ENCODE assay signal across 9 mouse cellular contexts in the genomic region with DNA sequence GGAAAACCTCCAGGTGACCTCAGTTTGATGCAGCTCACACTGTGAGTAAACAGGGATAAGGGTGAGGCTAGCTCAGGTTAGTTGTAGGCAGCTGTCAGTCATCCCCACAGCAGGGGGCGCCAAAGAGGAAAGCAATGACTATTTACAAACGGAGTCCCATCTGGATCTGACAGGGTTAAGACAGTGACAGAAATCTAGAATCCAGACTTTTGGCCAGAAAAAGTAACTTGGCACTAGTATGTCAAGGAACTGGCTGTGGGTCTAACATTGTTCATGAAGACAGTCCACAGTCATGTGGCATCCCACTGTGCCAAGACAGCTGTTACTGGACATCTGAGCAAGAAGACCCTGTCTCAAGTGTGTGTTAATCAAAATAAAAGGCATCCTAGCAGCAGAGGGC. TPM values are rescaled to one million over a fixed set of nuclear protein-coding genes. Genes with fewer than 3 reads are reported as not detected.
DNase-seq lines count a peak whose midpoint lies in the region; ATAC-seq and TF ChIP-seq lines count a peak whose summit lies in the region.
"Had no signal": no experiment of that assay in that cellular context is flagged by ENCODE, and none has a peak within 500 bp of the region (broad histone marks: within the 10 kb centered on the region; RNA-seq: fewer than 3 reads in every experiment).

No protein-coding gene starts in this region.

- H3K27me3 ChIP-seq in kidney, embryonic 14.5 days (ENCODE audit: control insufficient read depth, insufficient read depth, low read length): no peaks in the 10 kb centered on the region
- H3K27me3 ChIP-seq in E14TG2a.4 (ENCODE audit: insufficient read depth, low read length): no peaks in the 10 kb centered on the region
- H3K27me3 ChIP-seq in liver, postnatal 0 days (ENCODE audit: insufficient read depth, low read length): no peaks in the 10 kb centered on the region
- H3K27me3 ChIP-seq: midbrain, embryonic 12.5 days had no signal

- no peaks in the 10 kb centered on the region for H3K9me3 ChIP-seq in kidney, embryonic 14.5 days (ENCODE audit: control insufficient read depth, low read length)
- H3K9me3 ChIP-seq in E14TG2a.4 (ENCODE audit: low read length): no peaks in the 10 kb centered on the region
- no peaks in the 10 kb centered on the region for H3K9me3 ChIP-seq in liver, postnatal 0 days (ENCODE audit: low read length)
- H3K9me3 ChIP-seq: midbrain, embryonic 12.5 days had no signal

- no peak overlapping the region for H3K4me2 ChIP-seq in kidney, embryonic 14.5 days (replicated peaks; ENCODE audit: low read depth, low read length)
- no peak overlapping the region for H3K4me2 ChIP-seq in liver, postnatal 0 days (ENCODE audit: low read depth, low read length)
- H3K4me2 ChIP-seq: midbrain, embryonic 12.5 days had no signal

- no peak overlapping the region for H3K4me3 ChIP-seq in kidney, embryonic 14.5 days (ENCODE audit: low read length)
- no peak overlapping the region for H3K4me3 ChIP-seq in E14TG2a.4 (replicated peaks; ENCODE audit: low read length)
- H3K4me3 ChIP-seq in bone marrow macrophage, adult 2 months (ENCODE audit: insufficient read depth, low read length): no peak overlapping the region
- no peak overlapping the region for H3K4me3 ChIP-seq in liver, postnatal 0 days (ENCODE audit: low read depth, low read length)
- H3K4me3 ChIP-seq: midbrain, embryonic 12.5 days had no signal

- no peaks in the 10 kb centered on the region for H3K4me1 ChIP-seq in kidney, embryonic 14.5 days (ENCODE audit: control insufficient read depth, insufficient read depth, low read length)
- H3K4me1 ChIP-seq in E14TG2a.4 (replicated peaks; ENCODE audit: low read depth, low read length): peaks cover 2% of the 10 kb centered on the region; the same call in 1 of the 2 replicates
- peaks cover 17% of the 10 kb centered on the region for H3K4me1 ChIP-seq in bone marrow macrophage, adult 2 months (ENCODE audit: control insufficient read depth, insufficient read depth, low read length)
- H3K4me1 ChIP-seq in liver, postnatal 0 days (ENCODE audit: insufficient read depth): 0 out of 2 replicates have a peak, but pooled peaks cover 3% of the 10 kb centered on the region
- H3K4me1 ChIP-seq: midbrain, embryonic 12.5 days had no signal

- H3K9ac ChIP-seq in kidney, embryonic 14.5 days (ENCODE audit: low read depth, low read length): no peak overlapping the region
- no peak overlapping the region for H3K9ac ChIP-seq in liver, postnatal 0 days (replicated peaks)
- H3K9ac ChIP-seq: midbrain, embryonic 12.5 days had no signal

- no peaks in the 10 kb centered on the region for H3K36me3 ChIP-seq in kidney, embryonic 14.5 days (ENCODE audit: control insufficient read depth, insufficient read depth, low read length)
- H3K36me3 ChIP-seq in E14TG2a.4 (ENCODE audit: insufficient read depth, low read length): no peaks in the 10 kb centered on the region
- no peaks in the 10 kb centered on the region for H3K36me3 ChIP-seq in liver, postnatal 0 days (replicated peaks; ENCODE audit: insufficient read depth, low read length)
- H3K36me3 ChIP-seq: midbrain, embryonic 12.5 days had no signal

- TF ChIP-seq CTCF in E14TG2a.4 (conservative IDR thresholded peaks at IDR 0.05; ENCODE audit: low read length): peak; percentile 52
- TF ChIP-seq CTCF in bone marrow macrophage, adult 2 months (IDR thresholded peaks at IDR 0.05; ENCODE audit: low read depth, low read length): peak; percentile 41; the same call in 1 of the 2 replicates
- TF ChIP-seq CTCF in liver, postnatal 0 days (IDR thresholded peaks at IDR 0.05; ENCODE audit: low read depth): peak; percentile 84

- 6% methylated on average over 2 of the region's 2 CpGs for WGBS in kidney, embryonic 14.5 days
- WGBS in liver, postnatal 0 days (ENCODE audit: insufficient replicate concordance): 15% methylated on average over 2 of the region's 2 CpGs

- no peak for TF ChIP-seq POLR2A in bone marrow macrophage, adult 2 months (IDR thresholded peaks at IDR 0.05; ENCODE audit: borderline replicate concordance, low read depth, low read length)

- no peak for TF ChIP-seq EP300 in liver, postnatal 0 days (IDR thresholded peaks at IDR 0.05; ENCODE audit: low read depth)

- no peak for ATAC-seq in kidney, embryonic 14.5 days (ENCODE audit: low FRiP score, low TSS enrichment)
- no peak for ATAC-seq in liver, postnatal 0 days

- no peak overlapping the region for H3K27ac ChIP-seq in kidney, embryonic 14.5 days (ENCODE audit: low read depth, low read length)
- H3K27ac ChIP-seq in bone marrow macrophage, adult 2 months (ENCODE audit: insufficient read depth, low read depth, low read length): 0 out of 2 replicates have a peak overlapping the region, but pooled peaks have one; percentile 66
- H3K27ac ChIP-seq in liver, postnatal 0 days (ENCODE audit: low read depth): no peak overlapping the region
- H3K27ac ChIP-seq: midbrain, embryonic 12.5 days had no signal

- DNase-seq in kidney, adult 18-20 months: peak; percentile 30
- DNase-seq in liver, postnatal 0 days: peak; percentile 81
- peak; percentile 66 to 88 for DNase-seq in spleen, postnatal 4 days (ENCODE audit: low spot score in 2 of 2)
- DNase-seq in layer of hippocampus, postnatal 10 days (ENCODE audit: low spot score in 2 of 2): no peak
- DNase-seq in ovary, postnatal 14 days (ENCODE audit: low spot score): no peak

RNA-seq across cellular contexts. Expression of a gene that starts 10.0 kb away (rescaled TPM):
- polyA plus RNA-seq in kidney, embryonic 14.5 days (2014; fragmentation: Nextera tagmentation; extraction: Ambion mirVana): 24.8 and 35.0 TPM in 2 replicates
- 37.9 and 42.5 TPM in 2 replicates for polyA plus RNA-seq in bone marrow macrophage, adult 2 months (2012; ENCODE audit: insufficient read depth, insufficient read length, missing spikeins)
- 6.0 and 6.3 TPM in 2 replicates for polyA plus RNA-seq in liver, postnatal 0 days (2015; fragmentation: Nextera tagmentation; extraction: Ambion mirVana)
- 10 to 100 TPM; 16.3 to 23.3 TPM for total RNA-seq in layer of hippocampus, postnatal 10 days (2021)

Comparison
In these comparisons a context has a peak if more than half of its experiments do, and no peak if none do; other contexts are left out.
1. DNase-seq: peak in kidney, adult 18-20 months (single experiment), liver, postnatal 0 days (single experiment) and spleen, postnatal 4 days (2 of 2); none in layer of hippocampus, postnatal 10 days (0 of 2) and ovary, postnatal 14 days (single experiment).
2. Peak in every context shown above with its lines, with median percentiles within 50 percentile points of each other: CTCF ChIP-seq.